Mouse (Mus musculus) spleen, adult 2 months (tissue): ENCODE measurements around the gene Mrpl38. TPM values are rescaled to one million over a fixed set of nuclear protein-coding genes. Genes with fewer than 3 reads are reported as not detected.

Source experiments
- DNase-seq, 2 experiments: peaks; one replicate each; pipeline versions ENCODE4 v3.0.0 to v3.0.0-alpha.2; 2012 to 2021; ENCODE audit warnings: low spot score in 2 of 2, low read depth in 1 of 2
- H3K27ac ChIP-seq: fragments of 200-500 bp; 2 replicates; pipeline ENCODE4 v1.5.1; 2012; ENCODE audit warnings: low read length, inconsistent platforms; ENCODE audit not compliant: insufficient read depth
- H3K27me3 ChIP-seq: fragments of 200-500 bp; 2 replicates; pipeline ENCODE4 v1.6.1; 2012; ENCODE audit warnings: mild to moderate bottlenecking, moderate library complexity, low read length, inconsistent platforms; ENCODE audit not compliant: control insufficient read depth, insufficient read depth
- H3K36me3 ChIP-seq: fragments of 200-500 bp; 2 replicates; pipeline ENCODE4 v1.6.1; 2012; ENCODE audit warnings: mild to moderate bottlenecking, low read length, inconsistent platforms; ENCODE audit not compliant: control insufficient read depth, insufficient read depth
- H3K4me1 ChIP-seq: fragments of 200-500 bp; 2 replicates; pipeline ENCODE4 v1.6.1; 2011; ENCODE audit warnings: inconsistent platforms; ENCODE audit not compliant: control insufficient read depth, insufficient read depth, insufficient read length
- H3K4me3 ChIP-seq: fragments of 200-500 bp; 2 replicates; pipeline ENCODE4 v1.5.1; 2011; ENCODE audit warnings: mild to moderate bottlenecking, inconsistent platforms; ENCODE audit not compliant: insufficient read depth, insufficient read length; ENCODE audit errors: extremely low read depth
- CTCF ChIP-seq: fragments of 200-500 bp; IDR thresholded peaks from 2 replicates; pipeline ENCODE4 v1.5.1; 2011; ENCODE audit warnings: mild to moderate bottlenecking, inconsistent platforms; ENCODE audit not compliant: insufficient read depth, insufficient read length, insufficient replicate concordance; ENCODE audit errors: extremely low read depth
- POLR2A ChIP-seq: fragments of 200-500 bp; IDR thresholded peaks from 2 replicates; pipeline ENCODE4 v1.6.1; 2011; ENCODE audit warnings: low read depth, low read length, inconsistent platforms
- WGBS: fragments of 180-500 bp; shearing (Covaris S2); methylation state at CpG from one replicate; pipeline ENCODE4 v1.1.7; 2018; 5-methylcytosine and 5-hydroxymethylcytosine counted together
- polyA plus RNA-seq: library from polyadenylated mRNA; depleted of rRNA; stranded (reverse); fragments of >200 nt; gene quantifications from 2 replicates; pipeline ENCODE4 v1.2.3, GENCODE M21; 2012

Mrpl38 gene
- polyA plus RNA-seq, 1 experiment: 37.3 TPM

DNA sequence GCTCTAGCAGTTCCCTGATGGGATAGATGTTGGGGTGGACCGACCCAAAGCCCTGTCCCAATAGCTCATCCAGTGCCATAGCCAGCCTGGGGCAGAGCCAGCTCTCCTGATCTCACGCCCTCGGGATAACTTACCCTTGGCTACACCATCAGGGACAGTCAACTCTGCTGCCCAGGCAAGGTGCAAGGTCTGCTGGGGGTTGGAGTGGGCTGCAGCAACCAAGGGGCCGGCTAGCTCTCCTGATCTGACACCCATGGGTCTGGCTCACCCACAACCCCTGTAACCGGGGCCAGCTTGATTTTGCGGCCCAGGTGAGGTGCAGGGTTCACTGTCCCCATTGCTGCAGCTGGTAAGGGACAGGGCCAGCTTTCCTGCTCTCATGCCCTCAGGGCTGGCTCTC is 47.1 kb downstream of the Mrpl38 start:
- Histone ChIP-seq H3K4me3 (no peak overlapping the region), H3K27me3 (no peaks in the 10 kb centered on the region), H3K36me3 (no peaks in the 10 kb centered on the region), H3K27ac (no peak overlapping the region), H3K4me1 (no peaks in the 10 kb centered on the region)
- no peak for DNase-seq
- TF ChIP-seq CTCF (no peak), POLR2A (no peak)
- WGBS: 88% methylated on average over 6 of the region's 6 CpGs

DNA sequence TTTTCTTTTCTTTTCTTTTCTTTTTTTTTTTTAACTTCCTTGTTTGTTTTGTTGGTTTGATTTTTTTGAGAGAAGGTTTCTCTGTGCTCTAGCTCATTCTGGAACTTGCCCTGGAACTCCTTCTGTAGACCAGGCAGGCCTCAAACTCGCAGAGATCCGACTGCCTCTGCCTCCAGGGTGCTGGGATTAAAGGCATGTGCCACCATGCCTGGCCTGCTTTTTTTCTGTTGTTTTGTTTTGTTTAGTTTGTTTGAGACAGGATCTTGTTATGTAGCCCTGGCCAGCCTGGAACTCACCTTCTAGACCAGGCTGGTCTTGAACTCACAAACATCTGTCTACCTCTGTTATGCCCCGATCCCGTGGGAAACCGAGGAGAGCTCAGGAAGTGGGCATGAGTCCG is 49.1 kb downstream of the Mrpl38 start:
- H3K27me3 ChIP-seq: no peaks in the 10 kb centered on the region
- peaks cover 3% of the 10 kb centered on the region; the same call in 1 of the 2 replicates for H3K4me1 ChIP-seq
- DNase-seq: no peak
- TF ChIP-seq POLR2A (no peak), CTCF (no peak)
- H3K36me3 ChIP-seq: no peaks in the 10 kb centered on the region
- no peak overlapping the region for H3K4me3 ChIP-seq
- no peak overlapping the region for H3K27ac ChIP-seq
- WGBS: 90% methylated on average over 6 of the region's 6 CpGs

DNA sequence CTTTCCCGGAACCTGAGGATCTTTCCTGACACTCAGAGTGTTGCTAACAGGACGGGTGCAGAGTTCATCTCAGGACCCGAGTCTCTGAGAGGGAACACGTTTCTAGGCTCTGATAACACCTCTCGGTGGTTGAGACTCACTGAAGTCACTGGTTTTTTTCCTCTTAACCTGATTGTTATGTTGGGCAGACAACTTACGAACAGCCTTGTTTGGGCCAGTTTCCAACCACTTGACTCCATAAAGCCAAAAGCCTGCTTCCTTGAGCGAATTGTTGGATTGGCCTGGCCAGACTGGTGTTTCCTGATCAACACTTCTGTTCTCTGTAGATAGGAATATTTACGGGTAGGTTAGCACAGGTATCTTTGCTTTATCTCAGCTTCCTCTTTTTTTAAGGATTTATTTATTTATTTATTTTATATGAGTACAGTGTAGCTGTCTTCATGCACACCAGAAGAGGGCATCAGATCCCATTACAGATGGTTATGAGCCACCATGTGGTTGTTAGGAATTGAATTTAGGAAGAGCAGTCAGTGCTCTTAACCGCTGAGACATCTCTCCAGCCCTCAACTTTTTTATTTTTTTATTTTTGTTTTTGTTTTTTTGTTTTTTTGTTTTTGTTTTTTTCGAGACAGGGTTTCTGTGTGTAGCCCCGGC is 49.8 kb downstream of the Mrpl38 start:
- no peaks in the 10 kb centered on the region for H3K36me3 ChIP-seq
- peaks cover 3% of the 10 kb centered on the region; the same call in 1 of the 2 replicates for H3K4me1 ChIP-seq
- WGBS: 48% methylated on average over 11 of the region's 11 CpGs
- H3K27ac ChIP-seq: no peak overlapping the region
- no peak for DNase-seq
- H3K4me3 ChIP-seq: no peak overlapping the region
- TF ChIP-seq CTCF (no peak), POLR2A (no peak)
- H3K27me3 ChIP-seq: no peaks in the 10 kb centered on the region

DNA sequence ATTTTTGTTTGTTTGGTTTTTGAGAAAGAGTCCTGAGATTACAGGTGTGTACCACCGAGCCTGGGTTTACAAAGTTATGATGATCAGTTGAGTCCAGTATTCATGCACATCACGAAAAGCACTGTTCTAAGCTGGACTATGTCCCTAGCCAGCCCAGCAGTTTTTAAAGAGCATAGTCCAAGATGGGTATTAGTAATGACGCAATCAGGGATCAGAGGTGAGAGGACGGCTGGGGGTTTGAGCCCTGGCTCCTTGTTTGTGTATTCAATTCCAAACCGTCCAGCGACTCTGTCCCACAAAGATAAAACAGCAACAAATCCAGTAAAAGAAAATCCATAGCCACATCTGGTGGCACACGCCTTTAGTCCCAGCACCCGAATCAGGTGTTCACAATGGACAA is 50.5 kb downstream of the Mrpl38 start:
- Histone ChIP-seq H3K27ac (no peak overlapping the region), H3K36me3 (peaks cover 4% of the 10 kb centered on the region), H3K4me1 (peaks cover 3% of the 10 kb centered on the region; the same call in 1 of the 2 replicates), H3K4me3 (no peak overlapping the region), H3K27me3 (no peaks in the 10 kb centered on the region)
- TF ChIP-seq POLR2A: no peak
- no peak for TF ChIP-seq CTCF
- WGBS: 73% methylated on average over 8 of the region's 8 CpGs
- no peak for DNase-seq

DNA sequence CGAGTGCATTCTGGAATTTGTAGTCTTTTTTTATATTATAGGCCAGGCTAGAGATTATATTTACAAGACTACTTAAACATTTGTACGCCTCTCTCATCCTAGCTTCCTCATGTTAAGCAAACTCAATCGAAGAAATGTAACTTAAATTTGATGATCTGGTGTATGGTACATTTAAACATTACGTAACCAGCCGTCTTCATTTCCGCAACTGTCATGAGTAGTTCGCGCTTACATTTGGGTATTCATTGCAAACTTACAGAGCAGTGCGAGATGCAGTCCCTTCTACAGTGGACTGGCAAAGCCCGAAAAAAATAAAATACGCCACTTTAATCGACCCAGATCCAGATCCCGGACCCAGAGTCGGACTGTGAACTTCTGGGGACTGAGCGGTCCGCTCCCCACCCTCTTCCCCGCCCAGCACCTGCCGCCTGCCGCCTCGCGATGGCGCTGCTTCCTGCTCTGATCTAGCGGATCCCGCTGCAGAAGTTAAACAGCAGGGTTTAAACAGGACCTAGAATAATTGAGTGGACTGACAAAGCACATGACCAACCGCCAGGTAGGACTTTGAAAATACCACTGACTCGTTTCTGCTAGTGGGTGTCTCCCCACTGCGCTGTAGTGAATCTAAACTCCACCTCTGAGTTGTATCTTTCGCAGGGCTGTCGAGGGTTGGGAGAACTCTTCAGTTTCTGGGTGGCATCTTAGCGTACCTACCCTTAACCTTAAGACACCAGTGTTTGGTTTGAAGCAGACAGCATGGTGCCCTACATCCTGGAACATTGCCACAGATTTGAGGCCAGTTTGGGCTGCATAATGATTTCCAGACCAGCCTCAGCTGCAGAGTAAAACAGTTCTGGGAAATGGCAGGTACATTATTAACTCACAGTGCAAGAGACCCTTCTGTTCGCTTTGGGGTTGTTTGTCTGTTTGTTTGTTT is 51.2 kb downstream of the Mrpl38 start:
- Histone ChIP-seq H3K4me1 (peaks cover 3% of the 10 kb centered on the region; the same call in 1 of the 2 replicates), H3K4me3 (peak overlapping the region; percentile 65), H3K36me3 (peaks cover 9% of the 10 kb centered on the region), H3K27ac (peak overlapping the region; percentile 91), H3K27me3 (no peaks in the 10 kb centered on the region)
- DNase-seq: peak; percentile 77 to 89
- TF ChIP-seq CTCF (peak; percentile 94), POLR2A (peak; percentile 48)
- WGBS: 1% methylated on average over 31 of the region's 31 CpGs

DNA sequence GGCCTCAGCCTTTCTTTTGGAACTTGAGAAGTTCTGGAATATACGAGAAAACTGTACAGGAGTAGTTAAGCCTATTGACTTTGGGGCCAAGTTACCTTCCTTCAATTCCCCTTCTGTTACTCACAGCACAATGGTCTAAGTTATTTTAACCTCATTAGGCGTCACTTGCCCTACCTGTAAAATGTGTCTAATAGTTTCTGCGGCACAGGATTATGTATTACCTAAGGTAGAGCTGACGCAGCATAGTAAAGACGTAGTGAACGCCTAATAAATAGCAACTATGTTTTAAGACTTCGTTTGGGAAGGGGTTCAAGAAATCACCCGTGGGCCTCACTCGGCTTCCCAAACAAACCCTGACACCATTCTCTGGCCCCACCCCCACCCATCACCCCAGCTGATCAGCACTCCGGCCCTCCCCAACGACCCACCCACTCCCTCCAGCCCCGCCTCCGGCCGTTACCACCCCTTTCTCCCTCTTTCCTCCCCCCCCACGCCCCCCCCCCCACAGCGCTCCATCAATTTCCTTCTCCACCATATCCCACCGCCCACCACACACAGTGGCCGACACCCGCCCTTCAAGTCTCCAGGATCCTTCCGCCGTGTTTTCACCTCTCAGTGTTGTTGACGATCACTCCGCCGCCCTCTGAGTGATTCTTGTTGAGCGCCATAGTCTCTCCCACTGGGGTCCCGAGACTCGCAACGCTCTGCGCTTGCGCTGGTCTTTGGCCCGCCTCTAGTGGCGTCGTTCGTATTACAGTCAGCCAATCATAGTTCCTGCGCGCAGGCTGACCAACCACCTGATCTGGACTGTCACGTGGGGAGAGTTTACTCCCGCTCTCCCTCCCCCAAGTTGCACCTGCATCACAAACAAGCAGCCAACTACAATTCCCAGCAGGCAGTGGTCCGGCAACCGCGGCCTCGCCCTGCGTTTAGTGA is 52.1 kb downstream of the Mrpl38 start, which contains the start of gene Wbp2:
TSS of gene Wbp2 (minus strand) at position 738 of the 936 bp plus-strand sequence.
- peaks cover 3% of the 10 kb centered on the region; the same call in 1 of the 2 replicates for H3K4me1 ChIP-seq
- TF ChIP-seq POLR2A (peak; percentile 61), CTCF (no peak)
- peaks cover 9% of the 10 kb centered on the region for H3K36me3 ChIP-seq
- H3K27me3 ChIP-seq: no peaks in the 10 kb centered on the region
- H3K4me3 ChIP-seq: peak within 1 kb of the TSS; percentile 87
- 3% methylated on average over 37 of the region's 43 CpGs for WGBS
- H3K27ac ChIP-seq: peak within 1 kb of the TSS; percentile 94
- DNase-seq: peak; percentile 96 to 99
